Mouse (Mus musculus): ENCODE data around the gene Edf1.
A peak's percentile ranks its signal among the peaks of the same experiment; 100 is the strongest.

The Edf1 gene

DNA sequence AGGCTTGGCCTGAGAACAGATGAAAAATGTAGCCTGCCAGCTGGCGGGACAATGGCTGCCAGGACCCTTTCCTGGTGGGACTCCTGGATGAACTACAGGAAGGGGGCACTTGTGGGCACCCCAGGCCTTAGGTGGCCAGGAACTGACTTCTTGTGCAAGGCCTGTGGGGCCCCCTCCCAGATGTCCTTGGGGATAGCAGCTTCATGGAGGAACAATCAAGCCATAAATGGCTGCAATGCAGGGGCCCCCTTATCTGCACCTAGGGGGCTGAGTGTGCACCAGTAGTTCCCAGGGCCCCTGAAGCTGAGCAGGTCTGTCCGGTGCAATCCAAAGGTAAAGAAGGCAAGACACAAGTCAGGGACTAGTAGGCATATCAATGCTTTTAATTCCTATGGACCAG is 15.4 kb downstream of the Edf1 start:
- Histone ChIP-seq H3K4me3 (replicated peaks; ENCODE audit: low read length) (no peak overlapping the region), H3K27me3 (ENCODE audit: insufficient read depth, low read length) (peaks cover 28% of the 10 kb centered on the region), H3K36me3 (ENCODE audit: insufficient read depth, low read length) (peaks cover 48% of the 10 kb centered on the region), H3K4me1 (replicated peaks; ENCODE audit: low read depth, low read length) (peaks cover 53% of the 10 kb centered on the region), H3K9me3 (ENCODE audit: low read length) (no peaks in the 10 kb centered on the region)
- TF ChIP-seq CTCF (conservative IDR thresholded peaks at IDR 0.05; ENCODE audit: low read length) (no peak), POU5F1 (IDR thresholded peaks at IDR 0.05; ENCODE audit: borderline replicate concordance, low read length) (no peak), NANOG (IDR thresholded peaks at IDR 0.05; ENCODE audit: borderline replicate concordance, low read length) (no peak)

DNA sequence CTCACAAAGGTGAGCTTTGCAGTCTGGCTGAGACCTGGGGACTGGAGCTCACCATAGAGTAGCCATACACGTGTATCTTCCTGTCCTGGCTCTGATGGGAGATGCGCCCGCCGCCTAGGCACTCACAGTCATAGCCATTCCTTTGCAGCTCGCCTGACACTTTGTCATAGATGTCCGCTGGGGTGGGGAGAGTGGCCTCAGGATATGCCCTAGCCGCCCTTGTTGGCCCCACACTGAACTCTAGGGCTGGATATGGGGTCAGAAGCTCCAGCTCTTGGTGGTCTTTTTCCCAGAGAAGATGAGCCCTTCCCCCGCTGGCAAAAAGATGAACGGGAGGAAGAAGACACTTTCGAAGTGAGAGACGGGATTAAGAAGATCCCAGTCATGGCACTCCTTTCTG is 16.5 kb downstream of the Edf1 start:
- TF ChIP-seq NANOG (IDR thresholded peaks at IDR 0.05; ENCODE audit: borderline replicate concordance, low read length) (no peak), CTCF (conservative IDR thresholded peaks at IDR 0.05; ENCODE audit: low read length) (no peak), POU5F1 (IDR thresholded peaks at IDR 0.05; ENCODE audit: borderline replicate concordance, low read length) (no peak)
- Histone ChIP-seq H3K4me3 (replicated peaks; ENCODE audit: low read length) (peak overlapping the region; percentile 84), H3K9me3 (ENCODE audit: low read length) (no peaks in the 10 kb centered on the region)

DNA sequence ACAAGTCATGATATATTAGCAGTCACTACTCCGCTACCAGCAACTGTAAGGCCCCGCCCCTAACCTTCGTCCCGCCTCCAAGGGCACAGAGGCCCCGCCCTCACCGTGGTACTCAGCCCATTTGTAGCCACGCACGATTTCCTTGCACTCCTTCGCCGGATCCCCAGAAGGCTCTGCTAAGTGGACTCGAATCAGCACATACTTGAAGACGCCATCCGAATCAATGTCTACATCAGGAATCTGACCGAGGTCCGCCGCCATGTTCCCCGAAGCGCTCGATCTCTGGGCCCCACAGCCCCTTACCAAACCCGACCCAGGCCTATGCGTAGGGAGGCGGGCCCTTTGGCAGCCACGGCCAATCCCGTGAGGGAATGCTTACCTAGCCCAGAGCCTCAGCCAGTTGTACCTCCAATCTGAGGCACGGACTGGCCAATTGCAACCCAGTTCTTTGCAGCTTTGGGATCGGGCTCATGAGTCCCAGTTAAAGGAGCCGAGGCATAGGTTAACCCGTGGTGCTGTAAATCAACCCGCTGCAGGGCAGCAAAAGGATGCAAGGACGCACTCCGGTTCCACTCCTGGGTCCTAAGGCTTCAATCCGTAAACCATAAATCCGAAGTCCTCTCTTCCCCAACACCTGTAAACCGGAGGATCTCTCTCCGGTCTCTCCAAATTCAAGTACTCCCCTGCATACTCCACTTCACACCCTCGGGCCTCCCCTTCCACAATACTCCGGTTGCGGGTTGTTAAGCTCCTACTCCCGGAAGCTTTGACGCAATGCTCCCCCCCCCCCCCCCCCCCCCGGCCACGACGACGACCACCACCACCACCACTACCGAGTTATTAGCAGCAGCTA is 17.2 kb downstream of the Edf1 start, which contains the start of the genes Mamdc4 and Phpt1:
TSS of gene Mamdc4 (minus strand) at position 267 of the 853 bp plus-strand sequence.
TSS of gene Phpt1 (minus strand) at position 646 of the 853 bp plus-strand sequence.
- Histone ChIP-seq H3K9me3 (ENCODE audit: low read length) (no peaks in the 10 kb centered on the region), H3K4me1 (replicated peaks; ENCODE audit: low read depth, low read length) (peaks cover 53% of the 10 kb centered on the region), H3K27me3 (ENCODE audit: insufficient read depth, low read length) (peaks cover 45% of the 10 kb centered on the region), H3K36me3 (ENCODE audit: insufficient read depth, low read length) (peaks cover 34% of the 10 kb centered on the region), H3K4me3 (replicated peaks; ENCODE audit: low read length) (peak within 1 kb of the TSS; percentile 84)
- TF ChIP-seq POU5F1 (IDR thresholded peaks at IDR 0.05; ENCODE audit: borderline replicate concordance, low read length) (no peak), NANOG (IDR thresholded peaks at IDR 0.05; ENCODE audit: borderline replicate concordance, low read length) (0 out of 2 replicates have a peak, but pooled peaks have one; percentile 29)

More for the DNA sequence above, 16.5 kb downstream of the Edf1 start:
- H3K36me3 ChIP-seq (ENCODE audit: insufficient read depth, low read length), result peaks cover 41% of the 10 kb centered on the region
- peaks cover 53% of the 10 kb centered on the region for H3K4me1 ChIP-seq (replicated peaks; ENCODE audit: low read depth, low read length)
- peaks cover 39% of the 10 kb centered on the region for H3K27me3 ChIP-seq (ENCODE audit: insufficient read depth, low read length)

DNA sequence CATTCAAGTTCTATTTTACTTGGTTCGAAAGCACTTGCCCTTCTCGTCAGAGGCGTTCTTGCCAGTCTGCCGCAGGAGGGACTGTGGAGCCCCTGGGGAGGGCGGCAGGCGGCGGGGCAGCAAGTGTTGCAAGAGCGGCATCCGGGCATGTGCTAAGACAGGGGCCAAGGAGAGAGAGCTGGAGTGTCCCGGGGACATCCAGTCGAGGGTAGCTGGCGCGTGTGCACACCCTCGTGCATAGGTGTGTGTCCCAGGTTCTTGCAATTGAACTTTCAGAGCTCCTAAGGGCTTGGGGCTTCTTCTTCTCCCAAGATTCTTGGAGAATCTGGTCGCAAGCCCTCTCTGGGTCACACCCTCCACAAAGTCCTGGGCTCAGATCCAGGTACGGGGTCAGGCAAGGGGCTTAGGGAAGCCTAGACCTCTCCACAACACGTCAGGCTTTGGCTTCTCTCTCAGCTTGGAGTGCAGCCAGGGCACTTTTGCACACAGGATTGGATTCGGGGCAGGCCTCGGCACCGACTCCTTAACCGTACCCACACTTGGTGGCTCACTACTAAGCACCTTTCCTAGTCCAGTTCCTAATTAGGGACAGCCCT is 17.9 kb downstream of the Edf1 start:
- TF ChIP-seq POU5F1 (IDR thresholded peaks at IDR 0.05; ENCODE audit: borderline replicate concordance, low read length), result no peak
- no peak for TF ChIP-seq NANOG (IDR thresholded peaks at IDR 0.05; ENCODE audit: borderline replicate concordance, low read length)
- no peak for TF ChIP-seq CTCF (conservative IDR thresholded peaks at IDR 0.05; ENCODE audit: low read length)
- Histone ChIP-seq H3K9me3 (ENCODE audit: low read length) (no peaks in the 10 kb centered on the region), H3K4me3 (replicated peaks; ENCODE audit: low read length) (peak overlapping the region; percentile 53), H3K27me3 (ENCODE audit: insufficient read depth, low read length) (peaks cover 53% of the 10 kb centered on the region), H3K36me3 (ENCODE audit: insufficient read depth, low read length) (peaks cover 28% of the 10 kb centered on the region), H3K4me1 (replicated peaks; ENCODE audit: low read depth, low read length) (peaks cover 58% of the 10 kb centered on the region)

DNA sequence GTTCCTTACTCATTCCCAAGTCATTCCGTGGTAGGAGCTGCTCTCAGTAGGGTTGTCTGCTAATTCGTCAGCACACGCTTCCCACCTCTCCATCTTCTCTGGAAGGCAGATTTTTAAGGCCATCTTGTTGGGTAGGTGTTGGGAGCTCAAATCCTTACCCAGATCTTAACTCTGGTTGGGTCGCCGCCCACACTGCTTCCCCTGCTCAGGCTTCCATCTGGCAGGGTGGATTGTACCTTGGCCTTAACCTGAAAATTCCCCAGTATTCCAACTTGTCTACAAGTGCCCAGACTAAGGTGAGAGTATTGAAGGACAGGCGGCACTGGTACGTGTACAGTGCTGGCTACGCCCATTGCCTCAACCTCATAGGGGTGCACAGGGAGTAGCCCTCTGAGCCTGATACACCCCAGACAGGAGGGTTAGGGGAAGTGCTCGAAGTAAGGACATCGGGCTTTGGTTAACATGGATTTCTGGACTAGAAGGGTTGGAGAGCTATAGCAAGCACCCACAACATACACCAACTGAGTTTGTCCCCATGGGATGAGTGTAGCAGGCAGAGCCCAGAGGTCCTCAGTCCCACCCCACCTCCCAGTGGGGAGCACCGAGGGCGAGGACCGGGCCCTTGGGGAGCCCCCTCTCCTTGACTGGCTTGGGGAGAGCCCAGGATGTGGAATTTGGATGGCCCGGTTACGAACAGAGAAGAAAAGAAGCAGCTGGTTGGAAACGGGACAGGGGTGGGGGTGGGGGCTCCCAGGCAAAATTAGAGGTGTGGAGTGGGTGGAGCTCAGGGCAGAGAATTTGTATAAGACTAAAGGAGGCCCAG is 18.6 kb downstream of the Edf1 start:
- H3K27me3 ChIP-seq (ENCODE audit: insufficient read depth, low read length), result peaks cover 60% of the 10 kb centered on the region
- TF ChIP-seq CTCF (conservative IDR thresholded peaks at IDR 0.05; ENCODE audit: low read length) (no peak), NANOG (IDR thresholded peaks at IDR 0.05; ENCODE audit: borderline replicate concordance, low read length) (no peak), POU5F1 (IDR thresholded peaks at IDR 0.05; ENCODE audit: borderline replicate concordance, low read length) (no peak)
- peak overlapping the region; percentile 69; the same call in 1 of the 2 replicates for H3K4me3 ChIP-seq (replicated peaks; ENCODE audit: low read length)
- peaks cover 63% of the 10 kb centered on the region for H3K4me1 ChIP-seq (replicated peaks; ENCODE audit: low read depth, low read length)
- H3K9me3 ChIP-seq (ENCODE audit: low read length), result no peaks in the 10 kb centered on the region
- H3K36me3 ChIP-seq (ENCODE audit: insufficient read depth, low read length), result peaks cover 21% of the 10 kb centered on the region

DNA sequence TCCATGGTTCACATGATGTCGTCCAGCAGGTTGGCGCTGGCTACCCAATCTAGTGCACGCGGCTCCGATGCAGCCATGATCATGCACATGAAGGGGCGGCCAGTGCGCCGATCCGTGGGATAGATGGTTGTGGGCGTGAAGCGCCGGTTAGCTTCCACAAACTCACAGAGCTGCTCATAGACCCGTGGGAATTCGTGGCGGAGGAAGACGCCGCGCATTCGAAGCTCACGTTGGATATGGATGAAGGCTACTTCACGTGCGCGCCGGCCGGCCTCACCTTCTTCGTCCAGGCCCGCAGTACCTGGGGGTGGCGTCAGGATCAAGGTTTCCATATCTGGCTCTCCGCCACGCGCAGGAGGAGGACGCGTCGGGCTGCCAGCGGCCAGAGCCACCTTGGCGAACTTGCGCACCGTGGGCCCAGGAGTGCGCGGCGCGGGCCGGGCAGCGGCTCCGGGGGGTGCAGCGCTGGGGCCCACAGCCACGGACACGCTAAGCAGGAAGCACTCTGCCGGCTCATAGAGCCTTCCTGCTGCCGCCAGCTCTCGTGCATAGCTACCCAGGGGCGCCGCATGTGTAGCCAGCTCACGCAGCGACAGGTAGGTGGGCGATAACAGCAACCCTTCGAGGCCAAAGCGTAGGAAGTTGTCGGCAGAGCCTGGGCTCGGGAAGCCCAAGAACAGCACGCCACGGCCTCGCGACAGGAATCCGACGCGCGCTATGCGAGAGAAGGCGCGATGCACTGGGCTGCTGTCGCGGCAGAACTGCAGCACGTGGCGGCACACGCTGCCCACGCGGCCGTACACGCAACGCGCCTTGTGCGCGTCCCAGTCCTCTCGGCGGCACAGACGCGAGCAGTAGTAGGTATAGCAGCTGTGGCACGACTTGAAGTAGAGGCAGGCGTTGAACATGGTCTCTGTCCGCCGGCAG is 19.6 kb downstream of the Edf1 start:
- Histone ChIP-seq H3K36me3 (ENCODE audit: insufficient read depth, low read length) (peaks cover 15% of the 10 kb centered on the region), H3K9me3 (ENCODE audit: low read length) (no peaks in the 10 kb centered on the region), H3K4me1 (replicated peaks; ENCODE audit: low read depth, low read length) (peaks cover 71% of the 10 kb centered on the region), H3K27me3 (ENCODE audit: insufficient read depth, low read length) (peaks cover 66% of the 10 kb centered on the region), H3K4me3 (replicated peaks; ENCODE audit: low read length) (peak overlapping the region; percentile 69)
- TF ChIP-seq POU5F1 (IDR thresholded peaks at IDR 0.05; ENCODE audit: borderline replicate concordance, low read length) (no peak), NANOG (IDR thresholded peaks at IDR 0.05; ENCODE audit: borderline replicate concordance, low read length) (no peak), CTCF (conservative IDR thresholded peaks at IDR 0.05; ENCODE audit: low read length) (no peak)

DNA sequence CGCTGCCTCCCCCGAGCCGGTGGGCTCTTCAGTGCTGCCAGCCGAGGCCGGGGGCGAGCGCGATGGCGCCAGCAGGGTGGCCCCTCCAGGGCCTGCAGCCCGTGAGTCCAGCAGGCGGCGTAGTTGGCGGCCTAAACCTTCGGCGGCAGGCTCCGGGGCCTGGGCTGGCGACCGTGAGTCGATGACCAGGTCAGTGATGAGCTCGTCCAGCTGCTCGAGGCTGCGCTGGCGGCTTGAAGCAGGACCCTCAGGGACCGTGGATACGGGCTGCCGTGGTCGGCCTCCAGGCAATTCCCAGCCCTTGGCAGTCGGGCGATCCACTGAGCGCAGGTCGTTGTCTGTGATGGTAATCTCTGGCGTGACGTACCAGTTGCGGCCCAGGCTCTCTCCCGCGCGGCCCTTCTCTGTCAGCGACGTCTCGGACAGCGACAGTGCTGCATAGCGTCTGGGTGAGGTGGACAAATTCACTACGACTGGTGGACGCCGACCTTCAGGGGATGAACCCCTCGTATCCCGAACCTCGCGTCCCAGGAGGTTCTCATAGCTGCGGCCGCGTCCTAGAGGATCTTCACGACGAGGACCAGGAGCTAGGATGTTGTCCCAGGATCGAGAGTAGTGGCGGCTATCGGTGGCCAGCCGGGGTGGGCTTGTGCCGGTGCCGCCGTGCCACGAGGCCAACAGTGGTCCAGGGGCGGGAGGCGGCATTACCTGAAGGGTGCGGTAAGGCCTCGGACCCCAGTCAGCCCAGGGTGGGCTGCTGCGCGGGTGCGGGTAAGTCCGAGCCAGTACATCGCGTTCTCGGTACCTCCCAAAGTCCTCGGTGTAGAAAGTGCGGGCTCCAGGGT is 20.5 kb downstream of the Edf1 start:
- TF ChIP-seq NANOG (IDR thresholded peaks at IDR 0.05; ENCODE audit: borderline replicate concordance, low read length) (no peak), POU5F1 (IDR thresholded peaks at IDR 0.05; ENCODE audit: borderline replicate concordance, low read length) (no peak), CTCF (conservative IDR thresholded peaks at IDR 0.05; ENCODE audit: low read length) (no peak)
- H3K4me1 ChIP-seq (replicated peaks; ENCODE audit: low read depth, low read length), result peaks cover 78% of the 10 kb centered on the region
- H3K27me3 ChIP-seq (ENCODE audit: insufficient read depth, low read length), result peaks cover 67% of the 10 kb centered on the region
- peak overlapping the region; percentile 69 for H3K4me3 ChIP-seq (replicated peaks; ENCODE audit: low read length)
- peaks cover 16% of the 10 kb centered on the region for H3K36me3 ChIP-seq (ENCODE audit: insufficient read depth, low read length)
- no peaks in the 10 kb centered on the region for H3K9me3 ChIP-seq (ENCODE audit: low read length)
